Mouse (Mus musculus) embryonic facial prominence, embryonic 12.5 days (tissue): Measurements from ENCODE around the gene Ccm2. TPM values are rescaled to one million over a fixed set of nuclear protein-coding genes. Genes with fewer than 3 reads are reported as not detected.

Experiments used
- ATAC-seq: fragments of 200-750 bp; cut with Nextera tagmentation; 2 replicates; pipeline ENCODE4 v1.8.0; 2017; ENCODE audit not compliant: insufficient number of reproducible peaks, insufficient read depth, low FRiP score, low TSS enrichment
- H3K27ac ChIP-seq: fragments of 300-500 bp; sonication (generic); 2 replicates; pipeline ENCODE4 v1.5.1; 2016; ENCODE audit warnings: mild to moderate bottlenecking
- H3K27me3 ChIP-seq: fragments of 300-500 bp; sonication (generic); 2 replicates; pipeline ENCODE4 v1.6.1; 2016; ENCODE audit warnings: mild to moderate bottlenecking, moderate library complexity
- H3K36me3 ChIP-seq: fragments of 300-500 bp; sonication (generic); 2 replicates; pipeline ENCODE4 v1.6.1; 2016; ENCODE audit warnings: mild to moderate bottlenecking
- H3K4me1 ChIP-seq: fragments of 300-500 bp; sonication (generic); 2 replicates; pipeline ENCODE4 v1.6.1; 2016
- H3K4me2 ChIP-seq: fragments of 300-500 bp; sonication (generic); replicated peaks from 2 replicates; pipeline ENCODE4 v1.6.1; 2016; ENCODE audit warnings: mild to moderate bottlenecking, moderate library complexity
- H3K4me3 ChIP-seq: fragments of 300-500 bp; sonication (generic); 2 replicates; pipeline ENCODE4 v1.5.1; 2016; ENCODE audit warnings: mild to moderate bottlenecking
- H3K9ac ChIP-seq: fragments of 300-500 bp; sonication (generic); 2 replicates; pipeline ENCODE4 v1.6.1; 2016; ENCODE audit warnings: mild to moderate bottlenecking, moderate library complexity
- H3K9me3 ChIP-seq: fragments of 300-500 bp; sonication (generic); 2 replicates; pipeline ENCODE4 v1.6.1; 2016; ENCODE audit warnings: mild to moderate bottlenecking, moderate library complexity
- WGBS: fragments of 180-500 bp; shearing (Covaris S2); methylation state at CpG from one replicate; pipeline ENCODE4 v1.1.7; 2016; 5-methylcytosine and 5-hydroxymethylcytosine counted together
- polyA plus RNA-seq: library from polyadenylated mRNA; unstranded; fragments of >200 nt; fragmentation: Nextera tagmentation; extraction: Ambion mirVana; gene quantifications from 2 replicates; pipeline ENCODE4 v1.2.1, GENCODE M21; 2016

Ccm2 gene
- polyA plus RNA-seq, 1 experiment from 2014 or later: 90.6 TPM

- no peaks in the 10 kb centered on the region for H3K9me3 ChIP-seq
- no peak overlapping the region for H3K27ac ChIP-seq
- peaks cover 11% of the 10 kb centered on the region for H3K36me3 ChIP-seq
- no peak overlapping the region for H3K4me3 ChIP-seq
- H3K9ac ChIP-seq: no peak overlapping the region
- WGBS: 91% methylated on average over 4 of the region's 4 CpGs
- no peaks in the 10 kb centered on the region for H3K27me3 ChIP-seq
- no peak overlapping the region for H3K4me2 ChIP-seq
- no peak for ATAC-seq
- H3K4me1 ChIP-seq: no peaks in the 10 kb centered on the region
These were observed 16.5 kb downstream of the Ccm2 start for GRCm38 (mm10) chr11:6563201-6563600.

DNA sequence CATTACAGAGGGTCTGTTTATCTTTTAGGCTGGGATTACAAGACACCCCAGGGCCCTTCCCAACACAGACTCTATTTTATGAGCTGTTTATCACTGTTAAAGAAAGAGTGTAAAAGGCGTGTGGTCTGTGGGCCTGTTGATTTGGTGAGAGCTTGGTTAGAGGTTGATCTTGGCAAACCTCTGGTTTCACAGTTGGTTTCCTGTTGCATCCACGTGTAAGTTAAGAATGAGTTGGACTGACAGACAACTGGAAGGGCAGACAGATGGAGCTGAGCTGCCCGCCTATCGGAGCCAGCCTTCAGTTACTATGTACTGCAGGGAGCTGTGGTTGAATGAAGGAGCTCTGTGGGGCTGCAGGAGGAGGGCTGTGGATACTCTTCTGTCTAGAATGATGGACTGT, 19.8 kb downstream of the Ccm2 start:
- no peaks in the 10 kb centered on the region for H3K27me3 ChIP-seq
- H3K9me3 ChIP-seq: no peaks in the 10 kb centered on the region
- WGBS: 88% methylated on average over 4 of the region's 4 CpGs
- peaks cover 28% of the 10 kb centered on the region for H3K36me3 ChIP-seq
- ATAC-seq: no peak
- H3K9ac ChIP-seq: no peak overlapping the region
- no peak overlapping the region for H3K27ac ChIP-seq
- H3K4me3 ChIP-seq: no peak overlapping the region
- no peak overlapping the region for H3K4me2 ChIP-seq
- H3K4me1 ChIP-seq: no peaks in the 10 kb centered on the region

GRCm38 (mm10) chr11:6567951-6568350, 21.3 kb downstream of the Ccm2 start:
- no peak overlapping the region for H3K9ac ChIP-seq
- ATAC-seq: no peak
- no peaks in the 10 kb centered on the region for H3K4me1 ChIP-seq
- H3K9me3 ChIP-seq: no peaks in the 10 kb centered on the region
- H3K36me3 ChIP-seq: peaks cover 37% of the 10 kb centered on the region
- no peak overlapping the region for H3K4me2 ChIP-seq
- H3K27ac ChIP-seq: no peak overlapping the region
- 90% methylated on average over 8 of the region's 8 CpGs for WGBS
- no peaks in the 10 kb centered on the region for H3K27me3 ChIP-seq
- no peak overlapping the region for H3K4me3 ChIP-seq

GRCm38 (mm10) chr11:6568584-6569409, 22.1 kb downstream of the Ccm2 start:
- Histone ChIP-seq H3K4me2 (no peak overlapping the region), H3K27me3 (no peaks in the 10 kb centered on the region), H3K9me3 (no peaks in the 10 kb centered on the region), H3K4me3 (no peak overlapping the region), H3K36me3 (peaks cover 38% of the 10 kb centered on the region), H3K9ac (no peak overlapping the region), H3K27ac (no peak overlapping the region), H3K4me1 (no peaks in the 10 kb centered on the region)
- 73% methylated on average over 11 of the region's 11 CpGs for WGBS
- ATAC-seq: no peak

DNA sequence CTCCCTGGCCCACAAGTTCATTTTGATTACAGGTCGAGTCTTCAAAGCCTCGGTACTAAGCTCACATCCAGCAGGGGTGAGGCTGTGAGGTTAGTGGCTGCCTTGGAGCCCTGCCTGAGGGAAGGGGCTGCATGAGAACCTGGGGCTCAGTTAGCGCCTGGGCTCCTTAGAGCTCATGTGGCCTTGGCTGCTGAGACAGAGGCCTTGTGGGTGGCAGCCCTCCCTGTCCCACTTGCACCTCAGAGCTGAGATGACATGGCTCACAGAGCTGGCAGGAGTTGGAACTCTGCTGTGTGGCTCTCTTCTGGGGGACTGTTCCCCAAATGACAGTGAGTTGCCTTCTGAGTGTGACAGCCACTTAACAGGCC, 22.7 kb downstream of the Ccm2 start:
- 54% methylated on average over 3 of the region's 3 CpGs for WGBS
- no peak overlapping the region for H3K4me2 ChIP-seq
- no peak overlapping the region for H3K4me3 ChIP-seq
- H3K27me3 ChIP-seq: no peaks in the 10 kb centered on the region
- ATAC-seq: no peak
- no peaks in the 10 kb centered on the region for H3K4me1 ChIP-seq
- no peak overlapping the region for H3K27ac ChIP-seq
- H3K36me3 ChIP-seq: peaks cover 35% of the 10 kb centered on the region
- no peaks in the 10 kb centered on the region for H3K9me3 ChIP-seq
- no peak overlapping the region for H3K9ac ChIP-seq

GRCm38 (mm10) chr11:6576151-6576550, 29.5 kb downstream of the Ccm2 start:
- Histone ChIP-seq H3K36me3 (peaks cover 31% of the 10 kb centered on the region), H3K4me1 (no peaks in the 10 kb centered on the region), H3K4me3 (no peak overlapping the region), H3K4me2 (no peak overlapping the region), H3K27me3 (no peaks in the 10 kb centered on the region), H3K9me3 (no peaks in the 10 kb centered on the region), H3K27ac (no peak overlapping the region), H3K9ac (no peak overlapping the region)
- WGBS: 90% methylated on average over 3 of the region's 3 CpGs
- ATAC-seq: no peak

- H3K4me1 ChIP-seq: no peaks in the 10 kb centered on the region
- WGBS: 83% methylated on average over 7 of the region's 7 CpGs
- no peak overlapping the region for H3K27ac ChIP-seq
- H3K4me2 ChIP-seq: no peak overlapping the region
- H3K9me3 ChIP-seq: no peaks in the 10 kb centered on the region
- peaks cover 18% of the 10 kb centered on the region; the same call in 1 of the 2 replicates for H3K36me3 ChIP-seq
- H3K9ac ChIP-seq: no peak overlapping the region
- H3K4me3 ChIP-seq: no peak overlapping the region
- no peak for ATAC-seq
- no peaks in the 10 kb centered on the region for H3K27me3 ChIP-seq
These were observed 32.7 kb downstream of the Ccm2 start for GRCm38 (mm10) chr11:6579361-6579760.

GRCm38 (mm10) chr11:6580065-6580750, 33.5 kb downstream of the Ccm2 start:
- 84% methylated on average over 4 of the region's 4 CpGs for WGBS
- Histone ChIP-seq H3K9me3 (no peaks in the 10 kb centered on the region), H3K9ac (no peak overlapping the region), H3K27ac (no peak overlapping the region), H3K4me3 (no peak overlapping the region), H3K4me2 (no peak overlapping the region), H3K36me3 (peaks cover 19% of the 10 kb centered on the region; the same call in 1 of the 2 replicates), H3K27me3 (no peaks in the 10 kb centered on the region), H3K4me1 (no peaks in the 10 kb centered on the region)
- ATAC-seq: no peak

GRCm38 (mm10) chr11:6581560-6581959, 34.9 kb downstream of the Ccm2 start:
- Histone ChIP-seq H3K36me3 (peaks cover 23% of the 10 kb centered on the region; the same call in 1 of the 2 replicates), H3K27me3 (no peaks in the 10 kb centered on the region), H3K9me3 (no peaks in the 10 kb centered on the region), H3K27ac (no peak overlapping the region), H3K4me3 (no peak overlapping the region), H3K9ac (no peak overlapping the region), H3K4me1 (no peaks in the 10 kb centered on the region), H3K4me2 (no peak overlapping the region)
- no peak for ATAC-seq
- 73% methylated on average over 2 of the region's 2 CpGs for WGBS

GRCm38 (mm10) chr11:6585748-6586147, 39.1 kb downstream of the Ccm2 start:
- Histone ChIP-seq H3K27ac (no peak overlapping the region), H3K9ac (no peak overlapping the region), H3K4me1 (no peaks in the 10 kb centered on the region), H3K36me3 (peaks cover 53% of the 10 kb centered on the region), H3K27me3 (no peaks in the 10 kb centered on the region), H3K9me3 (no peaks in the 10 kb centered on the region), H3K4me3 (no peak overlapping the region), H3K4me2 (no peak overlapping the region)
- no peak for ATAC-seq
- 91% methylated on average over 8 of the region's 8 CpGs for WGBS

GRCm38 (mm10) chr11:6586660-6587059, 40.0 kb downstream of the Ccm2 start:
- H3K4me3 ChIP-seq: no peak overlapping the region
- ATAC-seq: no peak
- WGBS: 86% methylated on average over 3 of the region's 3 CpGs
- H3K36me3 ChIP-seq: peaks cover 62% of the 10 kb centered on the region
- H3K4me2 ChIP-seq: no peak overlapping the region
- no peaks in the 10 kb centered on the region for H3K9me3 ChIP-seq
- no peaks in the 10 kb centered on the region for H3K27me3 ChIP-seq
- H3K4me1 ChIP-seq: no peaks in the 10 kb centered on the region
- no peak overlapping the region for H3K27ac ChIP-seq
- no peak overlapping the region for H3K9ac ChIP-seq

GRCm38 (mm10) chr11:6587249-6587940, 40.7 kb downstream of the Ccm2 start:
- Histone ChIP-seq H3K27ac (no peak overlapping the region), H3K9ac (no peak overlapping the region), H3K4me3 (no peak overlapping the region), H3K9me3 (no peaks in the 10 kb centered on the region), H3K27me3 (no peaks in the 10 kb centered on the region), H3K4me2 (no peak overlapping the region), H3K4me1 (no peaks in the 10 kb centered on the region), H3K36me3 (peaks cover 68% of the 10 kb centered on the region)
- WGBS: 92% methylated on average over 7 of the region's 7 CpGs
- no peak for ATAC-seq
